Mouse (Mus musculus): ENCODE measurements at regions not wholly inside any gene's neighbourhood (a gene's known extent, or its start where the extent isn't known, plus 50 kb on each side); places are given as distances from the start of the nearest gene placed in this dataset.

DNA sequence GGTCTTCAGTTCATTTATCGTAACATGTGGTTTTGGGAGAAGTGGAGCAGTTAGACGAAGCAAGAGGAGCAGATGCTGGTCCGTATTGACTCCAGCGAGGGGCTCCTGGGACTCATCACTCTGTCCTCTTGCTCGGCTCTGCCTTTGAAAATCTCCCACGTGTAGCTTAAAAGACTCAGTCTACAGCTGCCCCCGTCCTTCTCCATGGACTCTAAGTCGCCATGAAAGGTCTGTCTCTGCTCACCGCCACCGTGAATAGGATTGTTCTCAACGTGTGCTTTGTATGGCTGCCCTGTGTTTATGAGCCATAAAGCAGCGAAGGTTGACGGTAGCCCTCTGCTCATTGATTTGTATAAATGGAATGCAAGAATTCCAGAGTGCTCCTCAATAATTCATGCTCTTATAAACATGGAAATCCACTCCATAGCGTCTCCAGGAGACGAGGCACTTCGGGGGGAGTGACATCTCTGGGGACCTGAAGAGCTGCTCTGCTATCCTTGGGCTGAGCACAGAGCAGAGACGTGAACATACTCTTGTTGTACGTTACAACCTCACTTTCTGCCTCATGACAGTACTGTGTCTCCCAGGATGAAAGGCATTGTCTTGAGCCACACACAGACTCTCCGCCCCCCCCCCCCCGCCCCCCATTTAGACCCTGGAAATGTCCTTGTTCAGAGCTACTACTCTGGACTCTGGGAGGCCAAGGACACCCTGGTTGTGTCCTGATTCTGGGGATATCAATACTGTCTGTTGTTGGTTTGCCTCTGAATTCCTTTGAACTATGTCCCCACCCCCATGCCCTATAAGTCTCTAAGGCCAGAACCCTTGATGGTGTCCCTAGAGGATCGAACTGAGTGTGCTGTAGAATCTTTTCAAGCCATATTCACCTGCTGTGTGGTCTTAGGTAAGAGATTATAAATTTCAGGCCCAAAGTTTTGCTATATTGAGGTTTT is 90.8 kb upstream of the Hdac4 start:
- no peak for DNase-seq (ENCODE audit: low read depth, low spot score)

DNA sequence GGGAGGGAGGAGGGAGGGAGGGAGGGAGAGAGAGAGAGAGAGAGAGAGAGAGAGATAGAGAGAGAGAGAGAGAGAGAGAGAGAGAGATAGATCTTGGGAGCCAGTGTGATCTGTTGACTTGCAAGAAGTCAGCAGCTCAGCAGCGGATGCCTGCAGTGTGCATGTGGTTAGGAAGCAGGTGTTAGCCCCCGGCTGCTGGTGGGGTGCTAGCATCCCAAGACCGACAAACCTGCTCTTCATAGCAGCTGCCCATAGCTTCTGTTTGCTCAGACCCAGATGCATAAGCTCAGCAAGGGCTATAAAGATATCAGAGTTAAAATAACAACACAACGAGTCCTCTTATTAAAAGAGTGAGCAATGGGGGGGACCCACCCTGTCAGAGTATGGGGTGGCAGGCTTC is 88.7 kb upstream of the Hdac4 start:
- no peak for DNase-seq (ENCODE audit: low read depth, low spot score)

DNA sequence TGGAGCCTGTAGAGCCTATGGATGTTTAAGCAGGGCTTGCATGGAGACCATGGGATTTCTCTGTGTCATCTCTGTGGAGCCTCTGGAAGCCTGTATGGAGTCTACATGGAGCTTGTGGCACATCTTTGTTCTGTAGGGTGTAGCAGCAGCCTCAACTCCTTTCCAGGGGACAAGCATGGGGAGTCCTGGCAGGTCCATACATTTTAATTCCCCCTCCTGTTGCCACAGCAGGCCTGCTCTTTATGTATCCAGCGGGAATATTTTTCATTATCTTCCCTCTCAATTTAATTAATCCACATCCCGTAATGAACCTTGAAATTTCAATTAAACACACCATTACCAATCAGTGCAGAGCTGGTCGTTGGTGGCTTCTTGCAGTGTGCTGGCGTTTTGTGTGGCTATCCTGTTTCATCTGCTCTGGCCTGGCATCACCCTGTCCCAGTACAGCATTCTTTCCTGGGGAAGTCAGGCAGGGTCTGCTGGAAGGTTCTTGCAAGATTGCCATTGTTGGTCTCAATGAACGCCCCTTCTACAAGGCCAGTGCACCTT is 81.8 kb upstream of the Hdac4 start:
- DNase-seq (ENCODE audit: low read depth, low spot score): no peak

DNA sequence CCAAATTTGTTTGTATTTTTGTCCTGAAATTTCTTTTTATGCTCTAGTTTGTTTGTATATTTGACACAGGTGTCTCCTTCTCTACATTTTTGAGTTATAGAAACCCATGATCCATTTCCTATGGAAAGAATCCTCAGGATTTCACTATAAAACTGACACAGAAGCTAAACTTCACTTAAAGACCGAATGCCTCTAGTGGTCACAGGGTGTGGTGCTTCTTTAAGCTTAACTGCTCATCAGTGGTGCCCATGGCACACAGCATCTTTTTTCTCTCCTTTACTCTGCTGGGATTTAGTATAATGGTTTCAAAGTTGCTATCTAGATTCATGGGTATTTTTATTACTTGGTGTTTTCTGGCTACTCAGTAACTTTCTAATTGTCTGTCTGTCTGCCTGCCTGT is 79.9 kb upstream of the Hdac4 start:
- DNase-seq (ENCODE audit: low read depth, low spot score): no peak

DNA sequence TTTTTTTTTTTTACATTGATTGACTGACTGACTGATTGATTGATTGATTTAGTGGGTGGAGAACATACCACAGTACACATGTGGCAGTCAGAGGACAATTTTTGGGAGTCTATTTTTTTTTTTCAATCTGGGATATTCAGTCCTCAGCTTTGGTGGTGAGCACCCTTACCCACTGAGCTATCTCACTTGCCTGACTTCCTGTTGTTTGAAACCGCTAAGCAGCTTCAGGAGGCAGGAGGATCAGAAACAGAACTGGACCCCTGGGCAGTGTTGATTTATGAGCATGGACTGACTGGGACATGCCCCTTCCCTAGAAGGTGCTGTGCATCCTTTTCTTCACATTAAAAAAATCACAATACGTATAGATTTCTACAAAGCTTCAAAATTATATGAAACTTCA is 78.3 kb upstream of the Hdac4 start:
- DNase-seq (ENCODE audit: low read depth, low spot score): no peak

DNA sequence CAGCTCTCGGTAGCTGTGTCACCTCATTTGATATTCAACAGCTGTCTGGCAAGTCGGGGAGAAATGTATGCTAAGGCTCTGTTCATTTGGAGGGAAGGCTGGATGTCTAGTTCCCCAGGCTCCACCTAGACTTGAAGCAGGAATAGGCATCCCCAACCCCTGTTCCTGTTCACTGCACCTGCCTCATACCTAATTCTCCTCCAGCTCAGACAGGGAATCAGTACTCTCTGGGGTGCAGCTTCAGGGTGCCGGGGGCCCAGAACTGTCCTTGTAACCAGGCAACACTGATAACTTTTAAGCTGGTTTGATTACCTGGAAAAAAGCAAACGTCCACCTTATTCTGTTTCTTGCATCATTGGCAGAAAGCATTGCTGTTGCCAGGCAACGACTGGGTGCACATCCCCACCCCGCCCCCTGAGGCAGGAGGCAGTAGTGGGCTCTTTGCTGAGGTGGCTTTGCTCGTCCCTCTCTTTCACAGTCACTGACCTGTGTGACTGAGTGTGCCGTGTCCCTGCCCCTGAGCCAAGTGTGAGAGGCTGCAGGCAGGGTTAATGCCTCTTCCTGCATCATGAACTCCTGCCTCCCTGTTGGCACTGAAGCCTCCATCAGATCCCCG is 76.3 kb upstream of the Hdac4 start:
- no peak for DNase-seq (ENCODE audit: low read depth, low spot score)

DNA sequence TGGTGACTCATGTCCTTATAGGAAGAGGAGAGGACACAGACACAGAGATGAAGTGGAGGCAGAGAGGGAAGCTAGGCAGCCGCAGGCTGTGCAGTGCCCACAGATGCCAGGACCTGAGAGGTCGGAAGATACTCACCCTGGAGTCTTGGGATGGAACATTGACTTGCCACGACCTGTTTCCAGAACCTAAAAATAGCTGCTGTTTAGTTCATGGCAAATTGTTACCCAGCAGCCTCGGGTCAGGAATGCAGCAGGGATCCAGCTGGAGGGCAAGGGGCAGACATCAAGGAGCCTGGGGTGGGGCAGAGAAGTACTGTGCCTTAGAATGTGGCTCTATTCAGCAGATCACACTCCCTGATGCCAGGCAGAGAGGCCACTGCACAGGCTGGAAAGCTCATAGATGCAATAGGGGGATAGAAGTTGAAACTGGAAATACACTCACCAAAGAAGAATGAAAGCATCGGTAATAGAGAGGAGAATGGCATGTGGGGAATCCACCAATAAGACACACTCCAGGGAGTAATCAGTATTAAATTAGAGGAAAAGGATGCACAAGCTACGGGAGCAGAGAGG is 75.1 kb upstream of the Hdac4 start:
- DNase-seq (ENCODE audit: low read depth, low spot score): no peak

- no peak for DNase-seq (ENCODE audit: low read depth, low spot score)
These were observed 74.0 kb upstream of the Hdac4 start for GRCm38 (mm10) chr1:92269464-92269863.

GRCm38 (mm10) chr1:92264941-92265340 is 69.4 kb upstream of the Hdac4 start:
- no peak for DNase-seq (ENCODE audit: low read depth, low spot score)

- DNase-seq (ENCODE audit: low read depth, low spot score): no peak
These were observed 64.4 kb upstream of the Hdac4 start for GRCm38 (mm10) chr1:92259715-92260392.

DNA sequence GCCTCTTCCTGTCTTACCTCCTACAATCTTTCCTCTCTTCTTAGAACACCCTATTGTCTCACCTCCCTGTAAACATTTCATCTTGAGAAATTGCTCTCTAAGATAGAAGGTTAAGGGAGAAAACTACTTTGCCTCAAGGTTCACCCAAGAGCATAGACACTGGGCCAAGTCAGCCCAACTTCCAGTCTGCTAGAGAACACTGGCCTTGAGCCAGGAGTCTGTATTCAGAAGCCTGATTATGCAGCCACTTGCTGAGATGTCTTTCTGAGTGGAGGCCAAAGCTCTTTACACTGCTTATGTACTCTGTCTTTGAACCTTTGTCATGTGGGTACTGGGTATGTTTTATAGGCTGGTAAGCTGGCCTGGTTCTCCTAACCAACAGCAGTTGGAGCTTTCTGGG is 62.5 kb upstream of the Hdac4 start:
- no peak for DNase-seq (ENCODE audit: low read depth, low spot score)

- no peak for DNase-seq (ENCODE audit: low read depth, low spot score)
These were observed 57.6 kb upstream of the Hdac4 start for GRCm38 (mm10) chr1:92253086-92253485.

DNA sequence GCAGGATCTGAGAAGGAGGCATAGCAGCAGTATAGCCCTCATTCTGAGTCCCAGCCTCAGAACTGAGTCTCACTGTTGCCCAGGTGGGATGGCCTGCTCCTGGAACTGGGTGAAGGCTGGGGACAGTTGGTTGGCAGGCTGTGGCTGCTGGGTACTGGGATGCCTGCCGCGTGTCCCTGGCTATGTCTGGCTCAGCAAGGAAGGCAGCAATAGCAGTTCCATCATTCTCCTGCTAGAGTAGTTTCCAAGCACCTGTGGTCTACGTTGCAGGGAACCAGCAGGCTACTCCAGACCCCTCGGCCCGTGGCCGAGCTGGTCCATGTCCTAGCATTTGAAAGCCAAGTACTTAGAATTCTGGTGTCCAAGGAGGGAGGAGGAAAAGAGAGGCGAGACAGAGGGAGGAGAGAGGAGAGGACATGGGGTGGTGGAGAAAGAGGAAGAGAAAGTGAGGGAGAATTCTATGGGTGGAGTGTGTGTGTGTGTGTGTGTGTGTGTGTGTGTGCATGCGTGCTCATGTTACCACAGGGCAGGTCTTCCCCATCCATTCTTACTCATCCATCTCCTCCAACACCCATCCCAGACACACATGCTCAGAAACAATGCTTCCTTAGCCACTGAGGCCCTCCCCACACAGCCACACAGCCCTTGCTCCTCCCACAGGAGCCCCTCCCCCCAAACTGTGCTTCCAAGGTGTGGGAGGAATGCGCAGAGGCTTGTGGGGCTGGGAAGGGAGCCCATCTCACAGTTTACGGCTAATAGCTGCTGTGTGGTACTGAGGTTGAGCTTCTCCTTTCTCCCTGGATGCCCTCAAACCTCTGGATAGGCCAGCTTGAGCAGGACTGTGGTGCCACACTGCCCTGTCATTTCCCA is 55.3 kb upstream of the Hdac4 start:
- no peak for DNase-seq (ENCODE audit: low read depth, low spot score)
